Mouse (Mus musculus): ENCODE results near the gene Gm5089. TPM values are rescaled to one million over a fixed set of nuclear protein-coding genes. Genes with fewer than 3 reads are reported as not detected.
A peak's percentile ranks its signal among the peaks of the same experiment; 100 is the strongest.
"Not testable (repeated sequence)": the region's sequence is repeated elsewhere in the genome, so short reads cannot be mapped to it uniquely, and the experiment has no call there.

Gene Gm5089
- polyA plus RNA-seq, 1 experiment from 2014 or later: not detected

DNA sequence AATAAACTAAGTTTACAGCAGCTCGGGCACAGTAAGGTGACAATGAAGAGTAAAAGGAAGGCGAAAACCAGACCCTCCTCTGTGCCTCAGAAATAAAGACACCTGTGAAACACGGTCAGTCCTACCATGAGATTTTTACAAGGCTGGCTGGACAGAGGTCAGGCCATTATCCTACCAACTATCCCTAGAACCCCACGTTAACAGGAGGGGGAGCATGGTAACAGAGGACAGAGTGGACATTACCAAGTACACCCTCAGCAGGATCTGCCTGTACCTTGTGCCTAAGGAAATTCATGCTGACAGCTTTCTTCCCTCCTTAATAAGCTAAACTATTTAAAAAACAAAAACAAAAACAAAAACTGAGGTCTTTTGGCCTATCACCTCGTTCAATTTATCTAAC, 9.3 kb upstream of the Gm5089 start:
- Histone ChIP-seq H3K4me1 (ENCODE audit: control insufficient read depth, insufficient read depth, low read length) (peaks cover 14% of the 10 kb centered on the region), H3K4me3 (ENCODE audit: low read length) (no peak overlapping the region), H3K27me3 (ENCODE audit: control insufficient read depth, insufficient read depth, low read length) (peaks cover 58% of the 10 kb centered on the region), H3K36me3 (ENCODE audit: control insufficient read depth, insufficient read depth) (no peaks in the 10 kb centered on the region), H3K27ac (ENCODE audit: low read length) (no peak overlapping the region), H3K9me3 (replicated peaks; ENCODE audit: control insufficient read depth, low read length) (no peaks in the 10 kb centered on the region), H3K4me2 (ENCODE audit: low read depth, low read length) (no peak overlapping the region), H3K9ac (ENCODE audit: low read length) (no peak overlapping the region)
- no peak for ATAC-seq (replicated peaks; ENCODE audit: extremely low read depth, insufficient read depth, low FRiP score)
- WGBS: 61% methylated on average over 5 of the region's 5 CpGs

DNA sequence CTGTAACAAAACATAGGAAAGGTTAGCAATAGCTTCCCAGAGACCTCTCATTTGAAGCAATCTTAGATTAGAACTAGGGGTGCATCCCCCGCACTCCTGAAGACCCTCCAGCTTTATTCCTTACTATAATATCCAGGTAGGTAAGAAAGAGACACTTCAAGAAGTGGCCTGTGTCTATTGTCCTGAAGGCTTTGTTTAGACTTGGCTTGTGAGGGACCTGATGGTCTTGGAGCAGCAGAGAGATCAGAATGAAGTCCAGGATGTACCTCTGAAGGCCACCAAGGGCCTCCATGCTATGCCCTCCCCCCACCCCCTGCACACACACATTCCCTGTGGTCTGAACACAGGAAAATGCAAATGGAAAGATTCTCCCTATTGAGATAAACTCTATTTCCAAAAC, 8.9 kb upstream of the Gm5089 start:
- Histone ChIP-seq H3K36me3 (ENCODE audit: control insufficient read depth, insufficient read depth) (no peaks in the 10 kb centered on the region), H3K4me2 (ENCODE audit: low read depth, low read length) (no peak overlapping the region), H3K27me3 (ENCODE audit: control insufficient read depth, insufficient read depth, low read length) (peaks cover 58% of the 10 kb centered on the region), H3K27ac (ENCODE audit: low read length) (no peak overlapping the region), H3K4me3 (ENCODE audit: low read length) (no peak overlapping the region), H3K9me3 (replicated peaks; ENCODE audit: control insufficient read depth, low read length) (no peaks in the 10 kb centered on the region), H3K9ac (ENCODE audit: low read length) (no peak overlapping the region), H3K4me1 (ENCODE audit: control insufficient read depth, insufficient read depth, low read length) (peaks cover 9% of the 10 kb centered on the region)
- WGBS: 73% methylated on average over 1 of the region's 1 CpGs
- ATAC-seq (replicated peaks; ENCODE audit: extremely low read depth, insufficient read depth, low FRiP score): no peak

DNA sequence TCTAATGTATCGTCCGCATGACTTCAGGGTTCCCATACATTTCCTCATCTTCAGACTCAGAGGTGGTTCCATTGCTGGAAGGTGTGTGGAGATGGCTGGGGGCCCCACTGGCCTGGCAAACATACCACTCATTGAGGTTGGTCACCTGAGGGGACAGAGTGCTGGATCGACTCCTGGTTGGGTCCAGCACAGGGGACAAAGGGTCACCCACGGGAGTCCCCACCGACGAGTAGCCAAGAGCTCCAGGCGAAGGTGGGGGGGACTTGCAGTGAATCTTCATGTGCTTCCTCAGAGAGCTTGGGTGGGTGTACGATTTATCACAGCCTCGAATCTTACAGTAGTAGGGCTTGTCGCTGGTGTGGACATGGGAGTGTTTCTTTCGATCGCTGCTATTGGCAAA, 8.4 kb upstream of the Gm5089 start:
- H3K4me1 ChIP-seq (ENCODE audit: control insufficient read depth, insufficient read depth, low read length); H3K4me2 ChIP-seq (ENCODE audit: low read depth, low read length); H3K27ac ChIP-seq (ENCODE audit: low read length); H3K9ac ChIP-seq (ENCODE audit: low read length); ATAC-seq (replicated peaks; ENCODE audit: extremely low read depth, insufficient read depth, low FRiP score); H3K36me3 ChIP-seq (ENCODE audit: control insufficient read depth, insufficient read depth); H3K4me3 ChIP-seq (ENCODE audit: low read length); H3K9me3 ChIP-seq (replicated peaks; ENCODE audit: control insufficient read depth, low read length): not testable (repeated sequence)
- H3K27me3 ChIP-seq (ENCODE audit: control insufficient read depth, insufficient read depth, low read length): peaks cover 57% of the 10 kb centered on the region
- 81% methylated on average over 9 of the region's 12 CpGs for WGBS

DNA sequence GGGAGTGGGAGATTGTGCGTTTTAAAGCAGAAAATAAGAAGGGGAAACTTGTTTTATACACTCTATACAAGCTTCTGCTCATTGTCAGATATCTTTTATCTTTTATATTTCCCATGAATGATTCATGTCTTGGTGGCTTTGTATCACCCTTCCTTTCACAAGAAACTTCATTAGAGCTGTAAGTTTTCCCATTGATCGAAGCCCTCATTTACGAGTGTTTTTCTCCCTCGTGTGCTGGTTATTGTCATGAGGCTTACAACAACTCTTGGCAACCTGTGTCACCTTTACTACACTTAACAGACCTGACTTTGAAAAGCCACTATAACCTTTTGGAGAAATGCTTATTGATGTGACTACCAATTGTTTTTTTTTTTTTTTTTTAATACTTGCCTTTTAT, 4.6 kb upstream of the Gm5089 start:
- 77% methylated on average over 4 of the region's 4 CpGs for WGBS
- H3K4me2 ChIP-seq (ENCODE audit: low read depth, low read length): no peak overlapping the region
- no peak overlapping the region for H3K9ac ChIP-seq (ENCODE audit: low read length)
- ATAC-seq (replicated peaks; ENCODE audit: extremely low read depth, insufficient read depth, low FRiP score): no peak
- 0 out of 2 replicates have a peak, but pooled peaks cover 9% of the 10 kb centered on the region for H3K4me1 ChIP-seq (ENCODE audit: control insufficient read depth, insufficient read depth, low read length)
- no peak overlapping the region for H3K4me3 ChIP-seq (ENCODE audit: low read length)
- H3K36me3 ChIP-seq (ENCODE audit: control insufficient read depth, insufficient read depth): no peaks in the 10 kb centered on the region
- H3K27ac ChIP-seq (ENCODE audit: low read length): no peak overlapping the region
- H3K9me3 ChIP-seq (replicated peaks; ENCODE audit: control insufficient read depth, low read length): no peaks in the 10 kb centered on the region
- H3K27me3 ChIP-seq (ENCODE audit: control insufficient read depth, insufficient read depth, low read length): peaks cover 59% of the 10 kb centered on the region

DNA sequence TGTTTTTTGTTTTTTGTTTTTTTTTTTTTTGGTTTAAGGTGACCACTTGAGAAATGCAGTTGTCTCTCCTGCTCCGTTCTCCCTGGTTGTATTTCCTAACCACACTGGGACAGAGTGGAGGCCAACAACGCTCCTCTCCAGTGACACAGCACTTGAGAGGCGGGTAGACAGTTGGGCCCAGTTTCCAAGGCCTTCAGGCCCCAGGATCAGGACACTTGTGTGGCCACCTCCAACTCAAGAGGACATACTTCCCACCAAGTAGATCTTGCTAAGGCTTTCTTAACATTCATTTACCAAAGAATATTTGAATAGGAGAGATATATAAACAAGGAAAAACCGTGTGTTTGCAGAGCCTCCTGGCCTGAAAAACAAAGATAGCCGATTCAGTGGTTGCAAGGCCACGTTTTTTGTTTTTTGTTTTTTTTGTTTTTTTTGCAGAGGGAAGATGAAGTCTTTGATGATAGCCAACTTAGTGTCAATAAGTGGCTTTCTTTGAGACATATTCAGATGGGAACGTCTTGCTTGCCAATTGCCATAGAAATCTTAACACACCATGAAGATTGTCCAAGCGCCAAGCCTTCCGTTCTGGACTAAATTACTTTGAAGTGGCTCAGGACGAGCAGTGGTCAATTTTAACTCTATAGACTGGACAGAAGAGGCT, 4.1 kb upstream of the Gm5089 start:
- no peak overlapping the region for H3K9ac ChIP-seq (ENCODE audit: low read length)
- peaks cover 61% of the 10 kb centered on the region for H3K27me3 ChIP-seq (ENCODE audit: control insufficient read depth, insufficient read depth, low read length)
- no peak for ATAC-seq (replicated peaks; ENCODE audit: extremely low read depth, insufficient read depth, low FRiP score)
- no peaks in the 10 kb centered on the region for H3K9me3 ChIP-seq (replicated peaks; ENCODE audit: control insufficient read depth, low read length)
- H3K36me3 ChIP-seq (ENCODE audit: control insufficient read depth, insufficient read depth): no peaks in the 10 kb centered on the region
- 73% methylated on average over 10 of the region's 10 CpGs for WGBS
- H3K4me3 ChIP-seq (ENCODE audit: low read length): no peak overlapping the region
- 0 out of 2 replicates have a peak, but pooled peaks cover 9% of the 10 kb centered on the region for H3K4me1 ChIP-seq (ENCODE audit: control insufficient read depth, insufficient read depth, low read length)
- H3K27ac ChIP-seq (ENCODE audit: low read length): no peak overlapping the region
- H3K4me2 ChIP-seq (ENCODE audit: low read depth, low read length): no peak overlapping the region

DNA sequence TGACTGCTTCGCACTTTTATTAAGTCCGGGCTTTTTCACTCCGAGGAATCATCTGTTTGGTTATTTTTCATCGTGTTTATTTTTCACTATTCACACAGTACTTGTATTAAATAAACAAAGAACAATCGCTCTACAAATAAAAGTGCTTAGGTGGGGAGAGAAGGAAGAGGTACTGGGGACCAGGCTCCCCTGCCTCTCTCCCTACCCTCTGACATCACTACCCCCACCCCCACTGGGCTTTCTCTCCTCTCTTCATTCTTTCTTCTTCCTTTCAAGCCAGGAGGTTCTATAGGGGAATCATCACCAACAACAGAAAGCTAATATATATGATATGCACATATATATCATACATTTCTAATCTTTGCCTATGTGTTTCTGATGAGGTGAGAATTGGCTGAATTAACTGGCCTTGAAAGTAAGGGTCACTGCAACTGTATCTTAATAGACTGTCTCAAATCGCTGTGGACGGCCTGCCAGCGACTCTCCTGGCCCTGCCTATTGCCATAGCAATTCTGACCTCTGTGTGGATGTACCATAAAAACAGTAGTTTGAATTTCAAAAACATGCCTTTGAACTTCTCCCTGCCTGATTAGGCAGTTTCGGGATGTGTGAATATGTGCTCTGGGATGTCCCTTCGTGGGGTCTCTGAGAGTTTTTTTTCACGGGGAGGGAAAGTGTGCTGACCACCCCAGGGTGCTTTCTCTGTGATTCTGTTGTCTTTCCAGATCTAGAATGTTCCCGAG, 3.3 kb upstream of the Gm5089 start:
- ATAC-seq (replicated peaks; ENCODE audit: extremely low read depth, insufficient read depth, low FRiP score): no peak
- WGBS: 26% methylated on average over 12 of the region's 12 CpGs
- H3K9ac ChIP-seq (ENCODE audit: low read length): no peak overlapping the region

DNA sequence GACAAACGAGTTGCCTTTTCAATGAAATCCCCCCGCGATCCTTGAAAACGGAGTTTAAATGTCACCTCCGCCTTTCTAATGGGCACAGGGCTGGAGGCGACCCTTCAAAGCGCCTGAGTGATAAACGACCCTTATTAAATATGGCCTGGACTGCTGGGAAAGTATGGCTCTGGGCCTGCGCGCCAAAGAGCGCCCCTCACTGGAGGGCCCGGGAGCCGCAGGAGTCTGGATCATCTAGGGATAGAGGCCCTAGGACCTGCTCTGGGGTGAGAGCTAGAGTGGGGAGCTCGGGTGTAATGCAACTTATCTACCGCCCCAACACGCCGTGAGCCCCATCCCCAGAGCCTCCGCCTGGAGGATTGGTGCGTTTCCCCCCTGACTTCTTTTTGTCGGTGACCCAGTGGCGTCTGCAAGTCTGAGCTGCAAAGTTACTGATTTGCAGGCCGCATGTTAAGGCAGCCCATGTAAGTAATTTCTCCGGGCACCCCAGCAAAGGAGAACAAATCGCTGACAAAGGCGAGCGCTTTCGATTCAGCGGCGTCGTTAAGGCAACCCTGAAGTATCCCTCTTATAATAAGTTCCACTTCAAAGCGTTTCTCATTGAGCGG, 2.6 kb upstream of the Gm5089 start:
- Histone ChIP-seq H3K4me1 (ENCODE audit: control insufficient read depth, insufficient read depth, low read length) (0 out of 2 replicates have a peak, but pooled peaks cover 9% of the 10 kb centered on the region), H3K27me3 (ENCODE audit: control insufficient read depth, insufficient read depth, low read length) (peaks cover 72% of the 10 kb centered on the region), H3K27ac (ENCODE audit: low read length) (no peak overlapping the region), H3K4me3 (ENCODE audit: low read length) (peak overlapping the region; percentile 42), H3K9ac (ENCODE audit: low read length) (no peak overlapping the region), H3K9me3 (replicated peaks; ENCODE audit: control insufficient read depth, low read length) (no peaks in the 10 kb centered on the region), H3K4me2 (ENCODE audit: low read depth, low read length) (peak overlapping the region; percentile 64), H3K36me3 (ENCODE audit: control insufficient read depth, insufficient read depth) (no peaks in the 10 kb centered on the region)
- ATAC-seq (replicated peaks; ENCODE audit: extremely low read depth, insufficient read depth, low FRiP score): no peak
- WGBS: 9% methylated on average over 32 of the region's 32 CpGs

More for the DNA sequence above, 3.3 kb upstream of the Gm5089 start:
- H3K4me1 ChIP-seq (ENCODE audit: control insufficient read depth, insufficient read depth, low read length): 0 out of 2 replicates have a peak, but pooled peaks cover 9% of the 10 kb centered on the region
- peaks cover 67% of the 10 kb centered on the region for H3K27me3 ChIP-seq (ENCODE audit: control insufficient read depth, insufficient read depth, low read length)
- H3K4me3 ChIP-seq (ENCODE audit: low read length): peak overlapping the region; percentile 42
- H3K9me3 ChIP-seq (replicated peaks; ENCODE audit: control insufficient read depth, low read length): no peaks in the 10 kb centered on the region
- H3K36me3 ChIP-seq (ENCODE audit: control insufficient read depth, insufficient read depth): no peaks in the 10 kb centered on the region
- peak overlapping the region; percentile 64 for H3K4me2 ChIP-seq (ENCODE audit: low read depth, low read length)
- H3K27ac ChIP-seq (ENCODE audit: low read length): no peak overlapping the region

DNA sequence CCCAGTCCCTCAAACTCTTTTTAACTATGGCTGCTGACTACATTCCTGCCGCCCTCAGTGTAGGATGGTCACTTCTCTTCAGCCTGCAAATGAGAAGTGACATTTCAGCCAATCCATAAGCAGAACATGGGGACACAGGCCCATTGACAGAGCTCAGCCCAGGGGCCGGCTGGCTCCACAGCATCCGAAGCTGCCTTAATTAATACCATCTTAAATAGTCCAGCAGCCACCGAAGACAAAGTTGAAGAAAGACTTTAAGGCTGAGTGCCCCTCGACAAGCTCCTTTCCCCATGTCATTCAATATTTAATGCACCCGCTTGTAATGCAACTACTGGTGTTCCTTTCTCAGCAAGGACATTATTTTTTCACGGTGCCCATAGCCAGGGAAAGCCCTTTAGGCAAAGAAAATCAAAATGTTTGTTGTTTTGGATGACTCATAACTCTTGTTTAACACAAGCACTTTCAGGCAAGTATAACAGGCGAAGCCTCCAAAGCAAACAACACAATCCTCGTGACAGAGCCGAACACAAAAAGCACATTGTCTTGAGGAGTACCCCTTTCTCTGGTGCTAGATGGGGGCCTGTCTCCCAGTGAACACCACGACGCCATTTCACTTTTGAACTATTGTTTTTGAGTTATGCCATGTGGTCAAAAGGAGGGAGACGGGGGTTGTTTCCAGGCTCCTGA, 1.9 kb upstream of the Gm5089 start:
- H3K4me2 ChIP-seq (ENCODE audit: low read depth, low read length): no peak overlapping the region; the same call in 1 of the 2 replicates
- H3K9me3 ChIP-seq (replicated peaks; ENCODE audit: control insufficient read depth, low read length): no peaks in the 10 kb centered on the region
- 0 out of 2 replicates have a peak, but pooled peaks cover 9% of the 10 kb centered on the region for H3K4me1 ChIP-seq (ENCODE audit: control insufficient read depth, insufficient read depth, low read length)
- no peak for ATAC-seq (replicated peaks; ENCODE audit: extremely low read depth, insufficient read depth, low FRiP score)
- no peak overlapping the region for H3K4me3 ChIP-seq (ENCODE audit: low read length)
- peaks cover 78% of the 10 kb centered on the region for H3K27me3 ChIP-seq (ENCODE audit: control insufficient read depth, insufficient read depth, low read length)
- no peaks in the 10 kb centered on the region for H3K36me3 ChIP-seq (ENCODE audit: control insufficient read depth, insufficient read depth)
- WGBS: 61% methylated on average over 13 of the region's 13 CpGs
- no peak overlapping the region for H3K9ac ChIP-seq (ENCODE audit: low read length)
- no peak overlapping the region for H3K27ac ChIP-seq (ENCODE audit: low read length)

Measured in heart, embryonic 16.5 days (tissue).